Mouse (Mus musculus) lung, postnatal 36 days (tissue): Measurements from ENCODE around the gene Olfr516.

Experiments
- DNase-seq: peaks from one replicate; pipeline ENCODE4 v3.0.0; 2022; ENCODE audit warnings: mixed read lengths

The Olfr516 gene

DNA sequence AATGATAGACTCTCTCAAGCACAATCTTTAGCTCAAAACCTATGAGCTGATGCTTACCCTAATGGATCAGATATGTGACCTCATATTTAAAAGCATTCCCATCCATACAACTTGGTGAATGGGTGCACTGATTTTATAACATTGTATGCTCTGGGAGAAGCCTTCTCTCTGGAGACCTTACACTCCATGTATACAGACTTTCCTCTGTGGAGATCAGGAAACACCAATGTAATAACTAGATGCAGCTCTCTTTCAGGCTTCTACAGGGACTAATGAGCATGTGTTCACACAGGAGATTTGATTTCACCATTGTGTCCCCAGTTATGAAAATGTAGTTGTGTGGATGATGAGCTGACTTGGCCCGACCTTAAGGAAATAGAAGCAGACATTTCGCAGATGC is at the start of gene Olfr516:
TSS of gene Olfr516 (minus strand) at position 101 of the 400 bp plus-strand sequence.
- no peak for DNase-seq

DNA sequence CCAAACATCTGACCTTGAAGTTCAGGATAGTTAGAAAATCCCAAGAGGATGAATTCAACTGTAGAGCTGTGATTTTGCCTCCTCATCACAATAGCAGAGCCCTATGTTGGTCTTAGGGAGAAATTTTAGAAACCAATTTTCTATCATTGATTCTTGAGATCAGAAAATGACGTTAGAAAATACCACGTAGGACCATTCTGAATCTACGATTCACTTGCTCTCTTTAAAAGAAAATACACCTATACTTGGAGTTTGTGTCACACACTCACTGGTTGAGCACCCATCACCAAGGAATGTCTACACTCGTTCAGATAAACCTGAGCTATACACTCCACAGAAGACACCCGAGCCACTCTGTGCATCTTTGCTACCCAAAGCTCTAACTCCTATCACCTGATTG is 44.0 kb upstream of the Olfr516 start, which contains the start of gene Olfr519:
TSS of gene Olfr519 (minus strand) at position 101 of the 400 bp plus-strand sequence.
- no peak for DNase-seq

DNA sequence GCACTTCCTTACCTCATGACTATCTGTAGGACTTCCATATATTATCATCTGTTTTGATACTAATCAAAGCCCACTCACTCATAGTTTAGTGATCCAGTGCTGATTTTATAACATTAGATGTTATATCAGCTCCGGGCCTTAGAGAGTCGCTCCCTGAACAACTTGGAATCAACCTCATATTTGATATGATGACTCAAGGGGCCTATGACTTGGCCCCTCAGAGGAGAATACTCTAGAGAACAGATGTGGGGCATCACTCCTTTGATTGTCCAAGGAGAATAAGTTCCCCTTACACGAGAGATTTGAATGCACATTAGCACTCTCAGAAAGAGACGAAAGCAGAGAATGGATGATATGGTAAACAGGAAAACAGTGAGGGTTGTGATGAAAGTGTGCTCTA is 34.6 kb upstream of the Olfr516 start, which contains the start of gene Olfr518:
TSS of gene Olfr518 (minus strand) at position 101 of the 400 bp plus-strand sequence.
- DNase-seq, result no peak

DNA sequence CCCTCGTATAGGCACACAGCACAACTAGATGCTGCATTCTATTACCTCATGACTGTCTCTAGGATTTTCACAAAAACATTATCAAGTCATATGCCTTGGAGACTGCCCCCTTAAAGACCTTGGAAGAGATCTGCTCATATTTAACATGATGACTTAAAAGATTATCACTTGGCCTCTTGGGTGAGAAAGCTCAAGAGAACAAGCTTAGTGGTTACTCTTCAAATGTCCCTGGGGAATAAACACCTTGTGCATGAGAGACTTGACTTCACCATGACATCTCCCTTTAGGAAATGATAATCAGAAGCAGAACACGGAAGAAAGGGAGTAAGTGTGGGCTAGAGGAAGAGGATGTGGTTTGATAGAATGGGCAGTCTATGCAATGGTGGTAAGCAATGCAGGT is 21.9 kb upstream of the Olfr516 start, which contains the start of gene Olfr517:
TSS of gene Olfr517 (minus strand) at position 101 of the 400 bp plus-strand sequence.
- no peak for DNase-seq

DNA sequence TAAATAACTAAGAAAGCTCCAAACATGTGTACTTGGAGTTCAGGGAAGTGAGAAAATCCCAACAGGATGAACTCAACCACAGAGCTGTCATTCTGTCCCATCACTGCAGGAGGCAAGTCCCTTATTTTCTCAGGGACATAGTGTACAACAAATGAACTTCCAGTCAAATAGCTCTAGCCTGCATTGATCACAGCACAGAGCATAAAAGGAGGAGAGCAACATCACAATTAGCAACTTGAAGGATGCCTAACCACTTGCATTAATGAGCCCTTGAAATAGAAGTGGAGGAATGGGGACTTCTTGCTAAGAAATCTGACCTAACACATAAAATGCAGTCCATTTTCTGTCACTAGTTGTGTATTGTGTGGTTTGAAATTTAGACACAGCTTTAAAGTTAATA is 24.4 kb downstream of the Olfr516 start, which contains the start of gene Olfr514:
TSS of gene Olfr514 (minus strand) at position 101 of the 400 bp plus-strand sequence.
- no peak for DNase-seq

DNA sequence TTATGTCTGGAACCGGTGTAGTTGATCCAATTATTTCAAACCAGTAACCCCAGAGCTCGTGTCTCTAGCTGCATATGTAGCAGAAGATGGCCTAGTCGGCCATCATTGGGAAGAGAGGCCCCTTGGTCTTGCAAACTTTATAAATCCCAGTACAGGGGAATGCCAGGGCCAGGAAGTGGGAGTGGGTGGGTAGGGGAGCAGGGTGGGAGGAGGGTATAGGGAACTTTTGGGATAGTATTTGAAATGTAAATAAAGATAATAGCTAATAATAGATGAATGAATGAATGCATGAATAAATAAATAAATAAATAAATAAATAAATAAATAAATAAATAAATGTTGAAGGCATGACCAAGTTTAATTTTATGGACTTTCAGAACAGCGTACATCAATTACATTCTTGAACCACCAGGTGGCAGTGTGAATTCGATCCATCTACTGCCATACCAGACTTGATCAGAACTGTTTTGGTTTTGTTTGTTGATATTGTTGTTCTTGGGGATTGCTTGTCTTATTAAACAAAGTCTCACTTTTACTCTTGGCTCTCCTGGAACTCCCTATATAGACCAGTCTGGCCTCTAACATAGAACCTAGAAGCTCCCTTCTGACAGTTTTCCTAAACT is 35.6 kb downstream of the Olfr516 start:
- peak; percentile 36 for DNase-seq

DNA sequence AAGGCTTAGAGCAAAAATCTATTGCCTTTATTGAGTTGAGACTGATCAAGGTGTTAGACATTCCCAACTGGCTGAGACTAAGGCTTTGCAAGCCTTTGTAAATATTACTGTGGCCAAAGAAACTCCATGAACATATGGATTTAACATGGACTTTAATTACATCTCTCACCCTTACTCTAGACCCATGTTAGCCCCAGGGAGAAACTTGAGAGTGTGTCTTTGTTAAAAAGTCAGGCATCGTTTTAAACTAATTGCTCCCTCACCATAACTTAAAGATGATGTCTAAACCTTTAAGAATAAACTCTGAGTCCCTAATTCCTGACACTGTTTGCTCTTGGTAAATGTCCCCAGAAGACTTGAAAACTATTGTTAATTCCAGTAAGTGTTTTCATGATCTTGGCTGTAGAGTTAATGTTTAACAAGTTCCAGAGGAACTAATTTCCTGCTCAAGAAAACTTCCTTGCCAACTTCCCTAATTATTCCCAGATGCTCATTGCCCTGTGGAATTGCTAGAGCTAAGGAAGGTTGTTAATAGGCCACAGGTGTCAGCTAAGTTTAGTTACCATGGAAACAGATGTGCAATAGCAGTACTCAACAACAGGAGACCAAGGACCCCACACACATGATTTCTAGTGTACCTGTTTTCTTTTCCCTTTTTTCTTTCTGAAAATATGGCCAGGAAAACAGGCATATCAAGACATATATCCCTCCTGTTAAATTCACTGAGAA is 53.0 kb downstream of the Olfr516 start:
- DNase-seq, result no peak
